Mouse (Mus musculus) embryonic facial prominence, embryonic 12.5 days (tissue): ENCODE measurements around the gene Tln2. TPM values are rescaled to one million over a fixed set of nuclear protein-coding genes. Genes with fewer than 3 reads are reported as not detected.
"Not testable (repeated sequence)": the region's sequence is repeated elsewhere in the genome, so short reads cannot be mapped to it uniquely, and the experiment has no call there.

Source experiments
- ATAC-seq: fragments of 200-750 bp; cut with Nextera tagmentation; 2 replicates; pipeline ENCODE4 v1.8.0; 2017; ENCODE audit not compliant: insufficient number of reproducible peaks, insufficient read depth, low FRiP score, low TSS enrichment
- H3K27ac ChIP-seq: fragments of 300-500 bp; sonication (generic); 2 replicates; pipeline ENCODE4 v1.5.1; 2016; ENCODE audit warnings: mild to moderate bottlenecking
- H3K27me3 ChIP-seq: fragments of 300-500 bp; sonication (generic); 2 replicates; pipeline ENCODE4 v1.6.1; 2016; ENCODE audit warnings: mild to moderate bottlenecking, moderate library complexity
- H3K36me3 ChIP-seq: fragments of 300-500 bp; sonication (generic); 2 replicates; pipeline ENCODE4 v1.6.1; 2016; ENCODE audit warnings: mild to moderate bottlenecking
- H3K4me1 ChIP-seq: fragments of 300-500 bp; sonication (generic); 2 replicates; pipeline ENCODE4 v1.6.1; 2016
- H3K4me2 ChIP-seq: fragments of 300-500 bp; sonication (generic); replicated peaks from 2 replicates; pipeline ENCODE4 v1.6.1; 2016; ENCODE audit warnings: mild to moderate bottlenecking, moderate library complexity
- H3K4me3 ChIP-seq: fragments of 300-500 bp; sonication (generic); 2 replicates; pipeline ENCODE4 v1.5.1; 2016; ENCODE audit warnings: mild to moderate bottlenecking
- H3K9ac ChIP-seq: fragments of 300-500 bp; sonication (generic); 2 replicates; pipeline ENCODE4 v1.6.1; 2016; ENCODE audit warnings: mild to moderate bottlenecking, moderate library complexity
- H3K9me3 ChIP-seq: fragments of 300-500 bp; sonication (generic); 2 replicates; pipeline ENCODE4 v1.6.1; 2016; ENCODE audit warnings: mild to moderate bottlenecking, moderate library complexity
- WGBS: fragments of 180-500 bp; shearing (Covaris S2); methylation state at CpG from one replicate; pipeline ENCODE4 v1.1.7; 2016; 5-methylcytosine and 5-hydroxymethylcytosine counted together
- polyA plus RNA-seq: library from polyadenylated mRNA; unstranded; fragments of >200 nt; fragmentation: Nextera tagmentation; extraction: Ambion mirVana; gene quantifications from 2 replicates; pipeline ENCODE4 v1.2.1, GENCODE M21; 2016

The Tln2 gene
- polyA plus RNA-seq, 1 experiment from 2014 or later = 35.3 TPM

GRCm38 (mm10) chr9:67299164-67299563 lies 260.3 kb downstream of the Tln2 start:
- WGBS = 71% methylated on average over 6 of the region's 6 CpGs
- Histone ChIP-seq H3K27me3 (no peaks in the 10 kb centered on the region), H3K9me3 (no peaks in the 10 kb centered on the region), H3K4me3 (no peak overlapping the region), H3K36me3 (peaks cover 10% of the 10 kb centered on the region; the same call in 1 of the 2 replicates), H3K4me2 (no peak overlapping the region), H3K9ac (no peak overlapping the region), H3K27ac (no peak overlapping the region), H3K4me1 (peaks cover 5% of the 10 kb centered on the region; the same call in 1 of the 2 replicates)
- ATAC-seq = no peak

GRCm38 (mm10) chr9:67297236-67297889 lies 262.1 kb downstream of the Tln2 start:
- Histone ChIP-seq H3K36me3 (0 out of 2 replicates have a peak, but pooled peaks cover 9% of the 10 kb centered on the region), H3K27me3 (no peaks in the 10 kb centered on the region), H3K4me2 (no peak overlapping the region), H3K4me3 (no peak overlapping the region), H3K4me1 (peaks cover 5% of the 10 kb centered on the region; the same call in 1 of the 2 replicates), H3K9me3 (no peaks in the 10 kb centered on the region), H3K27ac (no peak overlapping the region), H3K9ac (no peak overlapping the region)
- no peak for ATAC-seq
- WGBS = 77% methylated on average over 6 of the region's 6 CpGs

GRCm38 (mm10) chr9:67287457-67287856 lies 272.0 kb downstream of the Tln2 start:
- ATAC-seq = no peak
- H3K36me3 ChIP-seq = peaks cover 20% of the 10 kb centered on the region; the same call in 1 of the 2 replicates
- H3K9me3 ChIP-seq = no peaks in the 10 kb centered on the region
- H3K4me3 ChIP-seq = no peak overlapping the region
- no peak overlapping the region for H3K4me2 ChIP-seq
- no peak overlapping the region for H3K27ac ChIP-seq
- no peaks in the 10 kb centered on the region for H3K27me3 ChIP-seq
- no peaks in the 10 kb centered on the region; the same call in 1 of the 2 replicates for H3K4me1 ChIP-seq
- no peak overlapping the region for H3K9ac ChIP-seq
- WGBS = 88% methylated on average over 4 of the region's 4 CpGs

- H3K36me3 ChIP-seq = peaks cover 20% of the 10 kb centered on the region; the same call in 1 of the 2 replicates
- WGBS = 92% methylated on average over 3 of the region's 3 CpGs
Measured at GRCm38 (mm10) chr9:67286801-67287200, 272.7 kb downstream of the Tln2 start.

GRCm38 (mm10) chr9:67285544-67285943 lies 274.0 kb downstream of the Tln2 start:
- Histone ChIP-seq H3K9me3 (no peaks in the 10 kb centered on the region), H3K4me2 (no peak overlapping the region), H3K4me1 (peaks cover 7% of the 10 kb centered on the region), H3K27ac (no peak overlapping the region), H3K36me3 (peaks cover 20% of the 10 kb centered on the region; the same call in 1 of the 2 replicates), H3K27me3 (no peaks in the 10 kb centered on the region), H3K4me3 (no peak overlapping the region), H3K9ac (no peak overlapping the region)
- WGBS = 66% methylated on average over 3 of the region's 3 CpGs
- no peak for ATAC-seq

More at GRCm38 (mm10) chr9:67286801-67287200, 272.7 kb downstream of the Tln2 start:
- H3K9ac ChIP-seq = no peak overlapping the region
- no peaks in the 10 kb centered on the region for H3K27me3 ChIP-seq
- no peak for ATAC-seq
- peaks cover 2% of the 10 kb centered on the region for H3K4me1 ChIP-seq
- H3K4me3 ChIP-seq = no peak overlapping the region
- H3K27ac ChIP-seq = no peak overlapping the region
- no peak overlapping the region for H3K4me2 ChIP-seq
- H3K9me3 ChIP-seq = no peaks in the 10 kb centered on the region

- H3K27ac ChIP-seq = no peak overlapping the region
- no peak overlapping the region for H3K4me3 ChIP-seq
- no peak overlapping the region for H3K4me2 ChIP-seq
- ATAC-seq = no peak
- H3K4me1 ChIP-seq = peaks cover 7% of the 10 kb centered on the region
- 79% methylated on average over 6 of the region's 6 CpGs for WGBS
- no peaks in the 10 kb centered on the region for H3K27me3 ChIP-seq
- no peak overlapping the region for H3K9ac ChIP-seq
- H3K36me3 ChIP-seq = 0 out of 2 replicates have a peak, but pooled peaks cover 8% of the 10 kb centered on the region
- H3K9me3 ChIP-seq = no peaks in the 10 kb centered on the region
Measured at GRCm38 (mm10) chr9:67281812-67282211, 277.7 kb downstream of the Tln2 start.

- ATAC-seq, H3K4me2 ChIP-seq, H3K4me1 ChIP-seq, H3K4me3 ChIP-seq, H3K9ac ChIP-seq, H3K27ac ChIP-seq, H3K9me3 ChIP-seq, H3K27me3 ChIP-seq, H3K36me3 ChIP-seq: not testable (repeated sequence)
Measured at GRCm38 (mm10) chr9:67280311-67280710, 279.2 kb downstream of the Tln2 start.

GRCm38 (mm10) chr9:67276446-67276845 lies 283.1 kb downstream of the Tln2 start:
- 93% methylated on average over 6 of the region's 6 CpGs for WGBS
- Histone ChIP-seq H3K4me1 (peaks cover 1% of the 10 kb centered on the region; the same call in 1 of the 2 replicates), H3K9me3 (no peaks in the 10 kb centered on the region), H3K36me3 (0 out of 2 replicates have a peak, but pooled peaks cover 8% of the 10 kb centered on the region), H3K4me2 (no peak overlapping the region), H3K9ac (no peak overlapping the region), H3K27me3 (no peaks in the 10 kb centered on the region), H3K4me3 (no peak overlapping the region), H3K27ac (no peak overlapping the region)
- ATAC-seq = no peak

- H3K4me2 ChIP-seq = no peak overlapping the region
- no peaks in the 10 kb centered on the region for H3K27me3 ChIP-seq
- H3K4me1 ChIP-seq = peaks cover 16% of the 10 kb centered on the region
- no peaks in the 10 kb centered on the region for H3K9me3 ChIP-seq
- WGBS = 50% methylated on average over 3 of the region's 3 CpGs
- 0 out of 2 replicates have a peak, but pooled peaks cover 8% of the 10 kb centered on the region for H3K36me3 ChIP-seq
- H3K27ac ChIP-seq = no peak overlapping the region
- no peak overlapping the region for H3K9ac ChIP-seq
- H3K4me3 ChIP-seq = no peak overlapping the region
- no peak for ATAC-seq
Measured at GRCm38 (mm10) chr9:67274296-67274695, 285.2 kb downstream of the Tln2 start.

GRCm38 (mm10) chr9:67273362-67273761 lies 286.1 kb downstream of the Tln2 start:
- ATAC-seq = no peak
- H3K27me3 ChIP-seq = no peaks in the 10 kb centered on the region
- no peak overlapping the region for H3K4me3 ChIP-seq
- no peaks in the 10 kb centered on the region for H3K9me3 ChIP-seq
- H3K27ac ChIP-seq = no peak overlapping the region
- peaks cover 24% of the 10 kb centered on the region for H3K4me1 ChIP-seq
- no peak overlapping the region for H3K4me2 ChIP-seq
- H3K36me3 ChIP-seq = 0 out of 2 replicates have a peak, but pooled peaks cover 8% of the 10 kb centered on the region
- no peak overlapping the region for H3K9ac ChIP-seq

- Histone ChIP-seq H3K9me3 (no peaks in the 10 kb centered on the region), H3K27me3 (no peaks in the 10 kb centered on the region), H3K36me3 (0 out of 2 replicates have a peak, but pooled peaks cover 4% of the 10 kb centered on the region), H3K4me2 (no peak overlapping the region), H3K27ac (peak overlapping the region; percentile 72), H3K4me3 (no peak overlapping the region), H3K4me1 (peaks cover 42% of the 10 kb centered on the region), H3K9ac (no peak overlapping the region)
- ATAC-seq = no peak
- 81% methylated on average over 7 of the region's 7 CpGs for WGBS
Measured at GRCm38 (mm10) chr9:67270734-67271133, 288.8 kb downstream of the Tln2 start.

GRCm38 (mm10) chr9:67270061-67270595 lies 289.4 kb downstream of the Tln2 start:
- H3K4me2 ChIP-seq = no peak overlapping the region
- H3K4me3 ChIP-seq = no peak overlapping the region
- 0 out of 2 replicates have a peak, but pooled peaks cover 3% of the 10 kb centered on the region for H3K36me3 ChIP-seq
- H3K4me1 ChIP-seq = peaks cover 48% of the 10 kb centered on the region
- no peak for ATAC-seq
- H3K9ac ChIP-seq = no peak overlapping the region
- H3K27ac ChIP-seq = peak overlapping the region; percentile 72
- 72% methylated on average over 7 of the region's 7 CpGs for WGBS
- no peaks in the 10 kb centered on the region for H3K27me3 ChIP-seq
- no peaks in the 10 kb centered on the region for H3K9me3 ChIP-seq
